Mouse (Mus musculus): ENCODE results near the gene Klkb1. TPM values are rescaled to one million over a fixed set of nuclear protein-coding genes. Genes with fewer than 3 reads are reported as not detected.

The Klkb1 gene
- total and polyA plus RNA-seq, 3 experiments: 0.04 TPM; not detected in 2

DNA sequence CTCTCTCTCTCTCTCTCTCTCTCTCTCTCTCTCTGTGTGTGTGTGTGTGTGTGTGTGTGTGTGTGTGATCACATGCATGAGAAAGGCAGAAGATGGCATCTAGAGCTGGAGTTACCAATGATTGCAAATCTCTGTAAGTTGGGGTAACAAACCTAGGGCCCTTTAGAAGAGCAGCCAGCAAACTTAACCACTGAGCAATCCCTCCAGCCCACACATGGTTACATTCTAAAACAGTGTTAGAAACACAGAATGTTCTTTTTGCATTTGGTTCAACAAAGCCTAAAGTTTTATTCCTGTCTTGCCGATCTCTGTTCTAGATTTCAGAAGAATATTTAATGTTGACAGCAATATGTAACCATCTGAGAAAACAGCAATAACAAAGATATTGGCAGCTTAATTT lies 41.1 kb downstream of the Klkb1 start (continued):
- TF ChIP-seq EP300 (IDR thresholded peaks at IDR 0.05; ENCODE audit: low read length): no peak

DNA sequence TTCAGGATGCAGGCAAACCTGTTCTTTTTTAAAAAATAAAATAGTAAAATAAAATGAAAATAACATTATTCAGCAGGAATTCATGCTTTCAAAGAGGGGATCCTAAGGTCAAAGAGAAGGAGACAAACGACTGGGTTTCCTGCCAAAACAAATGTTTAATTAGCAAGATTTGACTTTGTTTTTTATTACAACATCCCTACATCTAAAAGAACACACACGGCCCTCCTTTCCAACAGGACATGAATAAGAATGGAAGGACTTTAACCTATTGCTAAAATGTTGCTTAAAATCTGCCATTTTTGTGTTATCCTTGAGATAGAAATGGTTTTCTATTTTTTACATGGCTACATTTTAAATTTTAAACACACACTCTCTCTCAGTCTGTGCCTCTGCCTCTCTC lies 41.5 kb downstream of the Klkb1 start:
- no peak for DNase-seq (ENCODE audit: extremely low read depth)
- H3K79me2 ChIP-seq (replicated peaks; ENCODE audit: control insufficient read depth, extremely low read depth, insufficient read depth, poor library complexity, severe bottlenecking): no peaks in the 10 kb centered on the region
- no peak overlapping the region for H3K27ac ChIP-seq (ENCODE audit: insufficient read depth, low read depth)
- H3K4me1 ChIP-seq (ENCODE audit: control insufficient read depth in 1 of 2, insufficient read depth in 2 of 2): no peaks in the 10 kb centered on the region
- TF ChIP-seq RAD21 (IDR thresholded peaks at IDR 0.05; ENCODE audit: low read depth, low read length) (no peak), SMC3 (IDR thresholded peaks at IDR 0.05; ENCODE audit: low read depth, low read length) (no peak), USF1 (IDR thresholded peaks at IDR 0.05; ENCODE audit: low read depth, low read length) (no peak), ZMIZ1 (IDR thresholded peaks at IDR 0.05; ENCODE audit: low read depth, low read length) (no peak), KAT2A (IDR thresholded peaks at IDR 0.05; ENCODE audit: insufficient replicate concordance, low read length) (no peak)
- H3K9me3 ChIP-seq (replicated peaks; ENCODE audit: low read length): peaks cover 24% of the 10 kb centered on the region
- H3K27me3 ChIP-seq (replicated peaks): no peaks in the 10 kb centered on the region
- in situ Hi-C loops (cut with MboI; ENCODE audit: low pct_ligation_motif_present, low pct_unique_long_range_greater_than_20kb, low sequenced_read_pairs): no loop called here
- no peak overlapping the region for H3K4me3 ChIP-seq (replicated peaks in 1 of 3; ENCODE audit: low read depth in 2 of 3, low read length in 2 of 3, poor library complexity in 1 of 3)
- H3K36me3 ChIP-seq (replicated peaks in 1 of 2; ENCODE audit: control insufficient read depth in 1 of 2, insufficient read depth in 1 of 2, low read length in 1 of 2): no peaks in the 10 kb centered on the region
- no peak overlapping the region for H3K4me2 ChIP-seq (ENCODE audit: insufficient read depth, low read depth, poor library complexity, severe bottlenecking)
- H3K9ac ChIP-seq (ENCODE audit: insufficient read depth, low read depth): no peak overlapping the region
- dilution Hi-C loops (cut with MboI; ENCODE audit: extremely low pct_ligation_motif_present, extremely low pct_unique_long_range_greater_than_20kb, low sequenced_read_pairs): no loop called here

DNA sequence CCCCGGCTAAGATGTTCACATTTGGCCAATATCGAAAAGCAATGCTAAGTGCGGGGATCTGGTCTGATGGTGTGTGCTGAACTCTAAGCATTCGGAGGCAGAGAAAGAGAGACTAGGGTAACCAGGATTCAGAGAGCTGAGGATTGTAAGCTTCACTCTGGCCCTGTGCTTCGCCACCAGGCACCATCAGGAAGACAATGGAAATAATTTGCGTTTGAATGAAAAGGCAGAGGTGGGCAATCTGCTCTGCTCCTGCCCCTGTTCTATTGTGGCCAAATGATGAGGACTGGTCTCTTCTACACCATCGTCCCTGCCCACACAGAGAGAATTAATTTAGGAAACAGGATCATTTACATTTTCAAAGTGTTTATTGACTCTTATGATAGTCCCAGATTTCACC lies 48.4 kb downstream of the Klkb1 start:
- dilution Hi-C loops (cut with MboI; ENCODE audit: extremely low pct_ligation_motif_present, extremely low pct_unique_long_range_greater_than_20kb, low sequenced_read_pairs): no loop called here
- in situ Hi-C loops (cut with MboI; ENCODE audit: low pct_ligation_motif_present, low pct_unique_long_range_greater_than_20kb, low sequenced_read_pairs): no loop called here

DNA sequence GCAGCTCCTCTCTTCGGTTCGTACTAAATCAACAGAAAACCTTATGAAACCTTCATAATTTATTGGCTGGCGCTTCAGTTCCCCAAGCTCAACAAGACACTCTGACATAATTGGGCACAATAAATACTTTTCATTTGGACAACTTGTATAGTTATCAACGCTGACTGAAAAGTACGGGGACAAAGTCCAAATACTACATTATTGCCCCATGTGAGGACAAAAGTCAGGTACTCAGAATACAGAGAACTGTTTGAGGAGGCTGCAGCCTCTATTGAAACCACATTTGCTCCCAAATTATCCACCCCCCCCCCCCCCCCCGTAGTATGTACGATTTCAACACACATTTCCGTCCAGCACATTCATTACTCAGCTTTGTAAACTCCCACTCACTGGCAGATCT lies 55.3 kb downstream of the Klkb1 start:
- no peaks in the 10 kb centered on the region for H3K36me3 ChIP-seq (replicated peaks in 1 of 2; ENCODE audit: control insufficient read depth in 1 of 2, insufficient read depth in 1 of 2, low read length in 1 of 2)
- dilution Hi-C loops (cut with MboI; ENCODE audit: extremely low pct_ligation_motif_present, extremely low pct_unique_long_range_greater_than_20kb, low sequenced_read_pairs): no loop called here
- no peaks in the 10 kb centered on the region for H3K79me2 ChIP-seq (replicated peaks; ENCODE audit: control insufficient read depth, extremely low read depth, insufficient read depth, poor library complexity, severe bottlenecking)

More for the DNA sequence above, 48.4 kb downstream of the Klkb1 start:
- DNase-seq (ENCODE audit: extremely low read depth): no peak
- Histone ChIP-seq H3K9me3 (replicated peaks; ENCODE audit: low read length) (peaks cover 29% of the 10 kb centered on the region), H3K4me3 (replicated peaks in 1 of 3; ENCODE audit: low read depth in 2 of 3, low read length in 2 of 3, poor library complexity in 1 of 3) (no peak overlapping the region), H3K79me2 (replicated peaks; ENCODE audit: control insufficient read depth, extremely low read depth, insufficient read depth, poor library complexity, severe bottlenecking) (no peaks in the 10 kb centered on the region), H3K9ac (ENCODE audit: insufficient read depth, low read depth) (no peak overlapping the region), H3K27ac (ENCODE audit: insufficient read depth, low read depth) (no peak overlapping the region), H3K36me3 (replicated peaks in 1 of 2; ENCODE audit: control insufficient read depth in 1 of 2, insufficient read depth in 1 of 2, low read length in 1 of 2) (no peaks in the 10 kb centered on the region), H3K4me2 (ENCODE audit: insufficient read depth, low read depth, poor library complexity, severe bottlenecking) (no peak overlapping the region), H3K4me1 (ENCODE audit: control insufficient read depth in 1 of 2, insufficient read depth in 2 of 2) (no peaks in the 10 kb centered on the region), H3K27me3 (replicated peaks) (no peaks in the 10 kb centered on the region)
- no peak for TF ChIP-seq NRF1 (IDR thresholded peaks at IDR 0.05; ENCODE audit: low read depth, low read length)
- TF ChIP-seq E2F4 (IDR thresholded peaks at IDR 0.05; ENCODE audit: insufficient replicate concordance, low read depth, low read length): no peak
- no peak for TF ChIP-seq ZKSCAN1 (IDR thresholded peaks at IDR 0.05; ENCODE audit: borderline replicate concordance, low read depth, low read length)
- no peak for TF ChIP-seq HCFC1 (IDR thresholded peaks at IDR 0.05; ENCODE audit: low read depth, low read length)
- TF ChIP-seq ZC3H11A (IDR thresholded peaks at IDR 0.05; ENCODE audit: low read depth, low read length): no peak
- TF ChIP-seq TBP (conservative IDR thresholded peaks at IDR 0.05; ENCODE audit: low read depth, low read length): no peak
- no peak for TF ChIP-seq KAT2A (IDR thresholded peaks at IDR 0.05; ENCODE audit: insufficient replicate concordance, low read length)
- no peak for TF ChIP-seq RCOR1 (conservative IDR thresholded peaks at IDR 0.05; ENCODE audit: low read depth, low read length)
- no peak for TF ChIP-seq MEF2A (IDR thresholded peaks at IDR 0.05; ENCODE audit: borderline replicate concordance, low read depth, low read length)
- TF ChIP-seq RAD21 (IDR thresholded peaks at IDR 0.05; ENCODE audit: low read depth, low read length): no peak
- no peak for TF ChIP-seq GABPA (IDR thresholded peaks at IDR 0.05; ENCODE audit: insufficient replicate concordance, low read depth, low read length)
- no peak for TF ChIP-seq MYC (IDR thresholded peaks at IDR 0.05; ENCODE audit: low read depth, low read length)
- TF ChIP-seq TCF12 (IDR thresholded peaks at IDR 0.05; ENCODE audit: low read depth, low read length): no peak
- TF ChIP-seq MAZ (IDR thresholded peaks at IDR 0.05; ENCODE audit: low read depth, low read length): no peak
- no peak for TF ChIP-seq MAX (IDR thresholded peaks at IDR 0.05; ENCODE audit: low read length)

More for the DNA sequence above, 55.3 kb downstream of the Klkb1 start:
- no peak overlapping the region for H3K9ac ChIP-seq (ENCODE audit: insufficient read depth, low read depth)
- no peak overlapping the region for H3K27ac ChIP-seq (ENCODE audit: insufficient read depth, low read depth)
- in situ Hi-C loops (cut with MboI; ENCODE audit: low pct_ligation_motif_present, low pct_unique_long_range_greater_than_20kb, low sequenced_read_pairs): no loop called here
- no peaks in the 10 kb centered on the region for H3K4me1 ChIP-seq (ENCODE audit: control insufficient read depth in 1 of 2, insufficient read depth in 2 of 2)
- DNase-seq (ENCODE audit: extremely low read depth): no peak
- H3K27me3 ChIP-seq (replicated peaks): no peaks in the 10 kb centered on the region
- TF ChIP-seq KAT2A (IDR thresholded peaks at IDR 0.05; ENCODE audit: insufficient replicate concordance, low read length): no peak
- no peak for TF ChIP-seq RAD21 (IDR thresholded peaks at IDR 0.05; ENCODE audit: low read depth, low read length)
- no peak for TF ChIP-seq NRF1 (IDR thresholded peaks at IDR 0.05; ENCODE audit: low read depth, low read length)
- TF ChIP-seq ZKSCAN1 (IDR thresholded peaks at IDR 0.05; ENCODE audit: borderline replicate concordance, low read depth, low read length): no peak
- TF ChIP-seq MAX (IDR thresholded peaks at IDR 0.05; ENCODE audit: low read length): no peak
- no peak for TF ChIP-seq NELFE (IDR thresholded peaks at IDR 0.05; ENCODE audit: low read depth, low read length)
- TF ChIP-seq CHD1 (IDR thresholded peaks at IDR 0.05; ENCODE audit: low read depth, low read length): no peak
- no peak for TF ChIP-seq IRF4 (IDR thresholded peaks at IDR 0.05; ENCODE audit: low read depth, low read length)
- TF ChIP-seq SIN3A (IDR thresholded peaks at IDR 0.05; ENCODE audit: low read length): no peak
- TF ChIP-seq TCF12 (IDR thresholded peaks at IDR 0.05; ENCODE audit: low read depth, low read length): no peak
- no peak for TF ChIP-seq E2F4 (IDR thresholded peaks at IDR 0.05; ENCODE audit: insufficient replicate concordance, low read depth, low read length)
- TF ChIP-seq POLR2AphosphoS2 (IDR thresholded peaks at IDR 0.05; ENCODE audit: low read depth, low read length): no peak
- TF ChIP-seq ZMIZ1 (IDR thresholded peaks at IDR 0.05; ENCODE audit: low read depth, low read length): no peak
- no peak overlapping the region for H3K4me3 ChIP-seq (replicated peaks in 1 of 3; ENCODE audit: low read depth in 2 of 3, low read length in 2 of 3, poor library complexity in 1 of 3)
- H3K9me3 ChIP-seq (replicated peaks; ENCODE audit: low read length): peaks cover 43% of the 10 kb centered on the region
- no peak overlapping the region for H3K4me2 ChIP-seq (ENCODE audit: insufficient read depth, low read depth, poor library complexity, severe bottlenecking)
